Mouse (Mus musculus) midbrain, embryonic 15.5 days (tissue): ENCODE results near the gene Zfr2. TPM values are rescaled to one million over a fixed set of nuclear protein-coding genes. Genes with fewer than 3 reads are reported as not detected.

Experiments
- ATAC-seq: fragments of 200-750 bp; cut with Nextera tagmentation; replicated peaks from 2 replicates; pipeline ENCODE4 v1.8.0; 2017; ENCODE audit warnings: moderate TSS enrichment
- H3K27ac ChIP-seq: fragments of 300-500 bp; sonication (generic); 2 replicates; pipeline ENCODE4 v1.5.1; 2015; ENCODE audit warnings: mild to moderate bottlenecking, inconsistent platforms
- H3K27me3 ChIP-seq: fragments of 300-500 bp; sonication (generic); replicated peaks from 2 replicates; pipeline ENCODE4 v1.6.1; 2015; ENCODE audit warnings: inconsistent platforms
- H3K36me3 ChIP-seq: fragments of 300-500 bp; sonication (generic); replicated peaks from 2 replicates; pipeline ENCODE4 v1.6.1; 2015; ENCODE audit warnings: inconsistent platforms
- H3K4me1 ChIP-seq: fragments of 300-500 bp; sonication (generic); 2 replicates; pipeline ENCODE4 v1.6.1; 2015; ENCODE audit warnings: inconsistent platforms
- H3K4me2 ChIP-seq: fragments of 300-500 bp; sonication (generic); 2 replicates; pipeline ENCODE4 v1.6.1; 2015; ENCODE audit warnings: inconsistent platforms, mild to moderate bottlenecking, moderate library complexity
- H3K4me3 ChIP-seq: fragments of 300-500 bp; sonication (generic); 2 replicates; pipeline ENCODE4 v1.5.1; 2015; ENCODE audit warnings: mild to moderate bottlenecking, inconsistent platforms
- H3K9ac ChIP-seq: fragments of 300-500 bp; sonication (generic); 2 replicates; pipeline ENCODE4 v1.6.1; 2015; ENCODE audit warnings: mild to moderate bottlenecking, inconsistent platforms
- H3K9me3 ChIP-seq: fragments of 300-500 bp; sonication (generic); 2 replicates; pipeline ENCODE4 v1.6.1; 2016; ENCODE audit warnings: inconsistent platforms
- WGBS: fragments of 180-500 bp; shearing (Covaris S2); methylation state at CpG from one replicate; pipeline ENCODE4 v1.1.7; 2015; ENCODE audit warnings: mixed read lengths; 5-methylcytosine and 5-hydroxymethylcytosine counted together
- microRNA-seq: library from miRNA; unstranded; fragments of <30 nt; microRNA quantifications from one replicate; pipeline ENCODE4, GENCODE M21; 2016
- polyA plus RNA-seq: library from polyadenylated mRNA; unstranded; fragments of >200 nt; fragmentation: Nextera tagmentation; extraction: Ambion mirVana; gene quantifications from 2 replicates; pipeline ENCODE4 v1.2.1, GENCODE M21; 2015

The Zfr2 gene
- polyA plus RNA-seq, 1 experiment from 2014 or later: 35.4 TPM

DNA sequence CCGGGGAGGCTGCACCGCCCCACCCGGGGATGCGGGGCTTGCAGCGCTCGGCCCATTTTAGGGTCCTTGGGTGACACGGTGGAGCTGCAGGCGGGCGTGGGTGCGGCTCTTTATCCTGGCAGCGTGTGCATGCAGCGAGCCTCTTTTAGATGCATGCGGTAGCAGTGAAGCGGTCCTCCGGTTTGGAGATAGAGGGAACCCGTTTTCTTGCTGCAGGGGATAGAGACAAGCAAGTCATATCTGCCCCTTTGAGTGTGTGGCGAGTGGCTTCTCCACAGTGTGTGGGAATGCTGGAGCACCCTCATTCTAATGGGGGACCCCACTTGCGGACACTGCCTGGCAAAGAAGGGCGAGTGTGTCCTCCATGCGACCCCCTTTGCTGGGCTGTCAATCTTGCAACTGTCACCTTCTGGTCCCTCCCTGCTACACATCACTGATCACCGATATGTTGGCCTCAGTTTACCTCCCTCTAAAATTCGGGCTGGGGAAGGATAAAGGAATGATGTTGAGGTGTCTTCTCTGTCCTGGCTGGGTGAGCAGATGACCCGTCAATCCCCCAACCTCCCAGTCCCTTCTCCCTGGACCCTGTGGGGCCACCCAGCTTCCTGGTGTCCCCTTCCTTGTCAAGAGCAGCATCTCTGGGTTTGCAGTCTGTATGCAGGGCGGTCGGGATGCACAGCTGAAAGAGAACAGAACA is 60.5 kb downstream of the Zfr2 start:
- H3K4me2 ChIP-seq: peak overlapping the region; percentile 70
- ATAC-seq: no peak
- peak overlapping the region; percentile 84 for H3K9ac ChIP-seq
- no peaks in the 10 kb centered on the region for H3K27me3 ChIP-seq
- H3K9me3 ChIP-seq: no peaks in the 10 kb centered on the region
- H3K36me3 ChIP-seq: no peaks in the 10 kb centered on the region
- peak overlapping the region; percentile 80 for H3K4me3 ChIP-seq
- H3K4me1 ChIP-seq: peaks cover 35% of the 10 kb centered on the region
- peak overlapping the region; percentile 88 for H3K27ac ChIP-seq
- 3% methylated on average over 25 of the region's 25 CpGs for WGBS

DNA sequence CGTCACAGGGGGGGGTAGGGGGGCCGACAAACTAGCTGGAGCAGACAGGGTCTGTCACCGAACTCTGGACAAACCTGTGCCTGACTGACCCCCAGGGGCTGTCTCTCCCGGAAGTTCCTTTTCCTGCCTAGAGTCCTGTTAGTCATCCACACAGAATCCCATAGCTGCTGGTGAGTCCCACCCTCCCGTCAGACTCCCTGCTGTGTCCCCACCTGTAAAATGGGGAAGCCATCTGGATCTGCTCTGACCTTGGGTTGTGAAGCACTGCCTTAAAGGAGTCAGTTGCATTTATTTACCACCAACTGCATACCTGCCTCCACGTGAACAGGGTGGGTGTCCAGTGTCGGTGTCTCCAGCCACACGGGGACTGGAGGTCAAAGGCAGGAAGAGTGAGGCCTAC is 61.5 kb downstream of the Zfr2 start:
- peak overlapping the region; percentile 84; the same call in 1 of the 2 replicates for H3K9ac ChIP-seq
- H3K4me1 ChIP-seq: peaks cover 33% of the 10 kb centered on the region
- H3K4me3 ChIP-seq: peak overlapping the region; percentile 80
- no peaks in the 10 kb centered on the region for H3K27me3 ChIP-seq
- no peak for ATAC-seq
- H3K4me2 ChIP-seq: peak overlapping the region; percentile 70
- H3K36me3 ChIP-seq: no peaks in the 10 kb centered on the region
- no peak overlapping the region for H3K27ac ChIP-seq
- 57% methylated on average over 8 of the region's 8 CpGs for WGBS
- H3K9me3 ChIP-seq: no peaks in the 10 kb centered on the region

DNA sequence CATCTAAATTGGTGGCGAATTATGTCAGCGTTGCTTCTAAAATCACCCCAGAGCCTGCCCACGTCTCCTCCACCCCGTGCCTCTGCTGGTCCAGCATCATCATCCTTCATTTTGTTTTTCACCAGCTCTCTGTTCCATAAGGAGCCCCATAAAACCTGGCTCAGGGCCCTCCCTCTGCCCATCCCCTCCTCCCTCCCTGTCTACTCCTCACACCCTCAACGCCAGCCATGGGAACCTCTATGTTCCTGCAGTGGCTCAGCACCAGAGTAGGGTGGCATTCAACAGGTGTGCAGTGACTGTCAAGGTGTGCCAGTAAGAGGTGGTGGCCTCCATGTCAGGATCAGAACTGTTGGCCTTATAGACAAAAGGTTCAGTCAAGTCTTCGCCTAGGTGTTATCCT is 62.2 kb downstream of the Zfr2 start:
- H3K9me3 ChIP-seq: no peaks in the 10 kb centered on the region
- no peaks in the 10 kb centered on the region for H3K27me3 ChIP-seq
- H3K4me2 ChIP-seq: peak overlapping the region; percentile 70; the same call in 1 of the 2 replicates
- peaks cover 32% of the 10 kb centered on the region for H3K4me1 ChIP-seq
- no peaks in the 10 kb centered on the region for H3K36me3 ChIP-seq
- no peak overlapping the region for H3K4me3 ChIP-seq
- 91% methylated on average over 6 of the region's 6 CpGs for WGBS
- no peak overlapping the region for H3K27ac ChIP-seq
- no peak for ATAC-seq
- H3K9ac ChIP-seq: no peak overlapping the region

DNA sequence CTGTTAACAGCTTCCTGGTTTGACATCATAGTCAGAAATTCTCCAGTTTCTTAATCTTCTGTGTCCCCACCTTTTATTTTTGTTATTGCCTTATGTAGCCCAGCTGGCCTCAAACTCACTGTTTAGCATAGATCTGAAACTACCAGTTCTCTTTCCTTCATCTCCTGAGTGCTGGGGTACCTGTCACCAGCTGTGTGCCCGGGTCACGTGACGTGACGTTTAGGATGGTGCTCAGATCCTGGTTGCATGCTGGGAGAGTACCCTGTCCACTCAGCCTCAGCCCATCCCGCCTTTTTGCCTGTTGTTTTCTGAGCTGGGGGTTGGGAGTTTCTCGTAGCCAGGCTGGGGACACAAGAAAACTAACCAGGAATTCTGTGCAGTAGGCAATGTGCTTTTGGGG is 64.3 kb downstream of the Zfr2 start:
- WGBS: 87% methylated on average over 6 of the region's 6 CpGs
- H3K4me1 ChIP-seq: peaks cover 44% of the 10 kb centered on the region
- H3K27me3 ChIP-seq: no peaks in the 10 kb centered on the region
- H3K27ac ChIP-seq: no peak overlapping the region
- H3K4me2 ChIP-seq: no peak overlapping the region
- H3K4me3 ChIP-seq: no peak overlapping the region
- H3K36me3 ChIP-seq: no peaks in the 10 kb centered on the region
- ATAC-seq: no peak
- H3K9me3 ChIP-seq: no peaks in the 10 kb centered on the region
- H3K9ac ChIP-seq: no peak overlapping the region

DNA sequence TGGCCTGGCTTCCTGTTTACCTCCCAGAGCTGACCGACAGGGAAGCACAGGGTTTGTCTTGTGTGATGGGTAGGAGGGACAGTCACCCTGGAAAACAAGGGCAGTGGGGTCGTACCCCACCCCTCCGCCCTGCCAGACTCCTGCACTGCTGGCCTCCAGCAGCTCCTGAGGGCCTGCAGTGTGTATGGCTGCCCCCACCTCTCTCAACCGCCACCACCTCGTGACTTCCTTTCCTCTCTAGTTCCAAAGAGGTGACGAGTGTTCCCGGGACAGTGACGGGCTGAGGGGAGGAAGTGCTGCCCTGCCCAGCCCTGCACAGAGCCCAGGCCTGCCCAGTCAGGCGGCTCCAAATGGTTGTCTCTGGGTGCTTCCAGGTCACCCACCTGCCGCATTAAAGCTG is 64.9 kb downstream of the Zfr2 start:
- no peak for ATAC-seq
- Histone ChIP-seq H3K27me3 (no peaks in the 10 kb centered on the region), H3K4me3 (no peak overlapping the region), H3K36me3 (no peaks in the 10 kb centered on the region), H3K9me3 (no peaks in the 10 kb centered on the region), H3K4me2 (no peak overlapping the region), H3K27ac (no peak overlapping the region), H3K9ac (no peak overlapping the region), H3K4me1 (peaks cover 47% of the 10 kb centered on the region)
- 65% methylated on average over 10 of the region's 10 CpGs for WGBS

DNA sequence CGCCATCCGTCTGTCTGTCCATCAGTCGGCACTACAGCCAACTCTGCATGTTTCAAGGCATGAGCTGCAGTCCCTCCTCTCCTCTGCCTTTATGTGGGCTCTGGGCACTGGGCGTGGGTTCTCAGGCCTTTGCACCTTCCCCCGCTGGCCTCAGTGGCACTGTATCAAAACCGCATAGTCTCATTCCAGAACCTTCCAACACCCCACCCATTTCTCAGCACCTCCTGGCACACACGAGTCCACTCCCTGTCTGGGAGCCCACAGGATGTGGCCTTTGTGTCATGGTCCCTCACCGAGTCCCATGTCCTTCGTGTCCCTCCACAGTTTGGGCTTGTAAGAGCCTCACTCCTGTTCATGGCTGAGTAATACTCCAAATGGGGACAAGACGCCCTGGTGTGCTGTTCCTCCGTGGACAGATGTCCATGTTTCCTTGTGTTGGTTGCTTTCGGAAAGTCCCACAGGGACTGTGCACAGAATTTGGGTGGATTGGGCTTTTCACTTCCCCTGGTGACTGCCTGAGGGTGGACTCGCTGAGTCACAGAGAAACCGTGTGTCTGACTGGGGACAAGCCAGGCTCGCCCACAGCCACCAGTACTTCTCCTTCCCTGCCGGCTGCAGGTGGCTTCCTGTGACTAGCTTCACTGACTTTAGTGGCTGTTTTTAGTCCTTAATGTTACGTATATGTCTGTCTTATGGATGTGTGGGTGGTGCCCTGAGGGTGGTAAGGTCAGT is 65.6 kb downstream of the Zfr2 start:
- no peak for ATAC-seq
- Histone ChIP-seq H3K27ac (no peak overlapping the region), H3K4me3 (no peak overlapping the region), H3K9me3 (no peaks in the 10 kb centered on the region), H3K4me1 (peaks cover 47% of the 10 kb centered on the region), H3K9ac (no peak overlapping the region), H3K27me3 (no peaks in the 10 kb centered on the region), H3K36me3 (no peaks in the 10 kb centered on the region), H3K4me2 (no peak overlapping the region)
- 94% methylated on average over 17 of the region's 17 CpGs for WGBS

DNA sequence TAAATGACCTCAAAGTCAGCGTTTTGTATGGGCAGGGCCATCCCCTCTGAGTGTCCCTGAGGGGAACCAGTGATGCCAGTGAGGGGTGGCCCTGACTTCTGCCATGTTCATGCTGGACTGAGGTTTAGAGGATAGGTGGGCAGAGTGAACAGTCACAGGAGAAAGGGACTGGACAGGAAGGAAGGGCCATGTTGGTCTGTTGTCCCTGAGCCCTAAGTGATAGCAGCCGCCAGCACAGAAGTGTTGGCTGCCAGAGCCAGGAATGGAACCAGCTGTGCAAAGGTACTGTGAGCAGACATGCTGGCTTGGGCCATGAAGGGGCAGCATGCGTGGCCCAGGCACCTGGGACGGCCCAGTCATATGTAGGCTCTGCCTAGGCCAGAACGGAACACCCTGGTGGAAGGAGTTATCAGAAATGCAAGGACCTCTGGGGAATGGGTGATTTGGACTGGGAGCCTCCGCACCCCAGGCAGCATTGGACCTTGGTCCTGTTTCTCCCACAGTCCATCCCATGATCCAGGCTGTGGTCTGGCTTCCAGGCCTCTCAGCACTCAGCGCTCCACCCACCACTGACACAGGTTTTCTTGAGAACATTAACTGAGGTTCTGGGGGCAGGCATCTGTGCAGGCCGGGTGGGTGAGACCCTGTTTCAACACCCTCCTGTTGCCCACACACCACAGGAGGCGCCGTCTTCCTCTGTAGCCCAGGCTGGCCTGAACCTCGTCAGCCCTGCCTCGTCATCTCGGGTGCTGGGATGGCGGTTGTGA is 66.8 kb downstream of the Zfr2 start:
- no peak for ATAC-seq
- no peak overlapping the region for H3K4me3 ChIP-seq
- no peaks in the 10 kb centered on the region for H3K36me3 ChIP-seq
- no peak overlapping the region for H3K4me2 ChIP-seq
- H3K4me1 ChIP-seq: peaks cover 35% of the 10 kb centered on the region
- no peaks in the 10 kb centered on the region for H3K27me3 ChIP-seq
- 93% methylated on average over 14 of the region's 14 CpGs for WGBS
- no peak overlapping the region for H3K27ac ChIP-seq
- no peaks in the 10 kb centered on the region for H3K9me3 ChIP-seq
- no peak overlapping the region for H3K9ac ChIP-seq

DNA sequence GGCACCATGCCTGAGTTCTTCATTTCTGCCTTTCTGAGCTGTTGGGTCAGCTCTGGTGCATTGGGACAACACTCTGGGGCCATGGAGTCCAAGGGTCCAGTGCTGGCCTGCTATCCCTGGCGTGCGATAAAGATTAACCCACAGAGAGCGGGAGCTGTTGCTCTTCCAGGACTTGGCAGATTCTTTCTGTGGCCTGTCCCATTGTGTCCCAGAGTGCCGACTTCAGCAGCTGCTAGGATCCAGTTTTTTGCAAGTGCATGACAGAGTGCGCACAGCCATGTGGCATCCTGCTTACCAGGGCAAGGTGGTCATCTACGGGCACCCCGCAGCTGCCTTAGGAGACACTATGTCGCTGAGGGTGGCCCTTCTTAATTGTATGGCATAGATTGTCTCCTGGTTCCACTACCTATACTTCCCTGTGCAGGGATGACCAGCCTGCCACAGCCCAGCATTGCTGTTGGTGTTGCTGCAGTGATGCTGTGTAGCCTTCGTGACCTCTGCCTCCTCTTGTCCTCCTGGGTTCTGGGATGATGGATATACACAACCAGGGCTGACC is 67.5 kb downstream of the Zfr2 start:
- no peak for ATAC-seq
- Histone ChIP-seq H3K36me3 (no peaks in the 10 kb centered on the region), H3K9me3 (no peaks in the 10 kb centered on the region), H3K27me3 (no peaks in the 10 kb centered on the region), H3K27ac (no peak overlapping the region), H3K4me1 (peaks cover 29% of the 10 kb centered on the region), H3K4me3 (no peak overlapping the region), H3K4me2 (no peak overlapping the region), H3K9ac (no peak overlapping the region)
- WGBS: 87% methylated on average over 9 of the region's 9 CpGs

DNA sequence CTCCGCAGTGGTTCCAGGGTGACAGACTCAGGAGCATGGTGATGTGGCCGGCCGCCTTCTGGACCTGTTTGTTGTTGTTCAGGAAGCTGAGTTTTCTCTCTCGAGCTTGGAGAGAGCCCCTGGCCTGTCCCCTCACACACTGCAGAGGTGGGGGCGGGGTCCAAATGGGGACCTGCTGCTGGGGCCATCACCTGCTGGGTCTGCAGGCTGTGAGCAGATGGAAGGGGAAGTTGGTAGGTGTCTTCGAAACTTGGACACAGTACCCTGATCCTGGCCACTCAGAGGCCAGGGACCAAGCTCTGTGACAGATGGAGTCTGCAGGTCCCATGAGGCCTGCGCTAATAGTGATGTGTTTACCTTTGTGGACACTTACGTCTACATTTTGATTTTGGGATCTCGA is 68.4 kb downstream of the Zfr2 start:
- peaks cover 4% of the 10 kb centered on the region; the same call in 1 of the 2 replicates for H3K36me3 ChIP-seq
- no peak overlapping the region for H3K9ac ChIP-seq
- H3K9me3 ChIP-seq: no peaks in the 10 kb centered on the region
- H3K27ac ChIP-seq: no peak overlapping the region
- H3K27me3 ChIP-seq: no peaks in the 10 kb centered on the region
- ATAC-seq: no peak
- H3K4me3 ChIP-seq: no peak overlapping the region
- 82% methylated on average over 9 of the region's 9 CpGs for WGBS
- H3K4me2 ChIP-seq: no peak overlapping the region
- H3K4me1 ChIP-seq: peaks cover 20% of the 10 kb centered on the region

Small RNA genes within 50 kb of the gene (microRNA-seq; reads per million reads assigned to microRNA genes)
- gene Mir3057: 18.9 reads per million, percentile 36 among the genes with 10 or more reads in this experiment

Other genes with a start within 250 kb of the Zfr2 start
- gene Gng7, start 218.2 kb upstream of the Zfr2 start, polyA plus RNA-seq: 19.0 and 21.2 TPM in 2 replicates
- 77.5 and 79.2 TPM in 2 replicates for gene Diras1, start 207.5 kb upstream of the Zfr2 start, polyA plus RNA-seq
- 57.2 and 58.0 TPM in 2 replicates for gene Slc39a3, start 195.7 kb upstream of the Zfr2 start, polyA plus RNA-seq
- 353 and 376 TPM in 2 replicates for gene Sgta, start 173.0 kb upstream of the Zfr2 start, polyA plus RNA-seq
- 48.8 and 52.2 TPM in 2 replicates for gene Thop1, start 163.1 kb upstream of the Zfr2 start, polyA plus RNA-seq
- 0.36 and 0.48 TPM in 2 replicates for gene Creb3l3, start 134.3 kb upstream of the Zfr2 start, polyA plus RNA-seq
- gene Map2k2, start 127.2 kb upstream of the Zfr2 start, polyA plus RNA-seq: 258 and 270 TPM in 2 replicates
- 16.2 and 16.7 TPM in 2 replicates for gene Zbtb7a, start 97.9 kb upstream of the Zfr2 start, polyA plus RNA-seq
- gene Pias4, start 65.2 kb upstream of the Zfr2 start, polyA plus RNA-seq: 59.2 and 66.3 TPM in 2 replicates
- 588 and 606 TPM in 2 replicates for gene Eef2, start 56.5 kb upstream of the Zfr2 start, polyA plus RNA-seq
- 66.3 and 67.3 TPM in 2 replicates for gene Dapk3, start 50.1 kb upstream of the Zfr2 start, polyA plus RNA-seq
- not detected in 2 replicates for gene 4930442H23Rik, start 49.3 kb upstream of the Zfr2 start, polyA plus RNA-seq
- 0.14 TPM in 1 of 2 replicates, not detected in the other for gene Nmrk2, start 31.1 kb upstream of the Zfr2 start, polyA plus RNA-seq
- 95.3 and 96.7 TPM in 2 replicates for gene Atcay, start 2.3 kb upstream of the Zfr2 start, polyA plus RNA-seq
- 37.2 and 40.1 TPM in 2 replicates for gene Matk, start 19.8 kb downstream of the Zfr2 start, polyA plus RNA-seq
- 124 and 126 TPM in 2 replicates for gene Mrpl54, start 33.8 kb downstream of the Zfr2 start, polyA plus RNA-seq
- gene Apba3, start 33.8 kb downstream of the Zfr2 start, polyA plus RNA-seq: 36.4 and 38.5 TPM in 2 replicates
- 6.9 and 8.0 TPM in 2 replicates for gene Tjp3, start 58.4 kb downstream of the Zfr2 start, polyA plus RNA-seq
- gene Pip5k1c, start 59.8 kb downstream of the Zfr2 start, polyA plus RNA-seq: 154 and 159 TPM in 2 replicates
- 35.8 and 38.3 TPM in 2 replicates for gene Cactin, start 87.9 kb downstream of the Zfr2 start, polyA plus RNA-seq
- gene Tbxa2r, start 95.6 kb downstream of the Zfr2 start, polyA plus RNA-seq: 5.7 and 6.2 TPM in 2 replicates
- gene Gipc3, start 110.1 kb downstream of the Zfr2 start, polyA plus RNA-seq: not detected in 2 replicates
- 26.6 and 29.9 TPM in 2 replicates for gene Hmg20b, start 117.3 kb downstream of the Zfr2 start, polyA plus RNA-seq
- 19.7 and 22.5 TPM in 2 replicates for gene Mfsd12, start 124.3 kb downstream of the Zfr2 start, polyA plus RNA-seq
- 1.1 TPM in 2 replicates for gene 4930404N11Rik, start 132.7 kb downstream of the Zfr2 start, polyA plus RNA-seq
- 153 and 159 TPM in 2 replicates for gene Fzr1, start 145.4 kb downstream of the Zfr2 start, polyA plus RNA-seq
- 90.4 and 92.6 TPM in 2 replicates for gene Dohh, start 151.3 kb downstream of the Zfr2 start, polyA plus RNA-seq
- gene Gm48551, start 151.3 kb downstream of the Zfr2 start, polyA plus RNA-seq: 8.4 and 9.3 TPM in 2 replicates
- 2.7 and 3.3 TPM in 2 replicates for gene Gm48552, start 155.8 kb downstream of the Zfr2 start, polyA plus RNA-seq
- 1.4 and 1.6 TPM in 2 replicates for gene Smim24, start 159.9 kb downstream of the Zfr2 start, polyA plus RNA-seq
- gene Nfic, start 222.5 kb downstream of the Zfr2 start, polyA plus RNA-seq: 18.1 and 22.8 TPM in 2 replicates
- gene Celf5, start 249.6 kb downstream of the Zfr2 start, polyA plus RNA-seq: 106 and 109 TPM in 2 replicates